Mouse (Mus musculus): Measurements from ENCODE around the gene Calcoco1.

DNA sequence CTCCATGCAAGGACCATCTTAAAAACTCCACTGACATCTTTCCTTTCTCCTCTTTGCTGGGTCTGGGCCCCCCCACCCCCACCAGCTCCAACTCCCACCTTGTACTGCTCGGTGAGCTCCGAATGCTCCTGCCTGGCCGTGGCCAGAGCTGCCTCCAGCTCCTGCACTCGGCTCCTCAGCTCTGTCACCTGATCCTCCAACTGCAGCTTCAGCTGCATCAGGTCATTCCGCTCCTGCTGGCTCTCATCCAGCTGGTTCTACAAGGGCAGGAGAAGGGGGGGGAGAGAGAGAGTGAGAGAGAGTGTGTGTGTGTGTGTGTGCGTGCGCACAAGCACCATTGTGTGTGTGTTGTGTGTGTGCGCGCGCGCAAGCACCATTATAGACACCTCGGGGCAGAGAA is 5.8 kb downstream of the Calcoco1 start:
- TF ChIP-seq POLR2A (IDR thresholded peaks at IDR 0.05; ENCODE audit: low read depth, low read length), result no peak
- TF ChIP-seq CTCF (conservative IDR thresholded peaks at IDR 0.05; ENCODE audit: insufficient read depth, insufficient read length, low read depth, low read length), result no peak

Data from kidney, adult 2 months (tissue).